Mouse (Mus musculus): ENCODE measurements around the gene Obsl1. TPM values are rescaled to one million over a fixed set of nuclear protein-coding genes. Genes with fewer than 3 reads are reported as not detected.

Gene Obsl1
- polyA plus RNA-seq, 1 experiment from 2014 or later = 52.4 TPM

DNA sequence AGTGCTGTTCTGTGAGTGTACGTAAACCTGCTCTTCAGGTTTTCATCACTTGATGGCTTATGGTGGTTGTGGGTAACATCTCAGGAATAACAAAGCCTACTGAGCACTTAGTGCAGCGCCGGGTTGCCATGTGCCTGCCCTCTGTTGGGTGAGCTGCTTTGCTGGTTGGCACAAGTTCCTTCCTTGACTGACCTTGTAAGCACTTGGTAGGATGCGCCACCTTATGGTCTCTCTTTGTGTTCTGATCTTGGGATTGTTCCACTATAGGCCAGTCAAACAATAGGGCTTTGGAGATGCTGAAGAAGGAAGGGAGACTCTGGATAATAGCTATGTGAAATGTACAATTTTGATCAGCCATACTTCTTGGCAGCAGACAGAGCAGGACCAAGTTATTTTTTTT, 24.3 kb upstream of the Obsl1 start:
- Histone ChIP-seq H3K4me2 (ENCODE audit: low read depth, low read length) (no peak overlapping the region), H3K4me1 (ENCODE audit: control insufficient read depth, insufficient read depth, low read length) (no peaks in the 10 kb centered on the region), H3K36me3 (replicated peaks; ENCODE audit: control insufficient read depth, insufficient read depth, low read depth, low read length) (peaks cover 3% of the 10 kb centered on the region), H3K27me3 (ENCODE audit: control insufficient read depth, insufficient read depth, low read length) (no peaks in the 10 kb centered on the region), H3K4me3 (ENCODE audit: low read depth, low read length) (no peak overlapping the region), H3K9me3 (replicated peaks; ENCODE audit: control insufficient read depth, low read length) (no peaks in the 10 kb centered on the region), H3K9ac (replicated peaks; ENCODE audit: low read length) (no peak overlapping the region), H3K27ac (replicated peaks; ENCODE audit: low read depth, low read length) (no peak overlapping the region)
- DNase-seq (ENCODE audit: low spot score) = no peak
- no peak for ATAC-seq (replicated peaks; ENCODE audit: insufficient number of reproducible peaks, low FRiP score, low TSS enrichment, low read depth)
- 83% methylated on average over 4 of the region's 4 CpGs for WGBS

GRCm38 (mm10) chr1:75524679-75525078, 18.4 kb upstream of the Obsl1 start:
- DNase-seq (ENCODE audit: low spot score) = no peak

DNA sequence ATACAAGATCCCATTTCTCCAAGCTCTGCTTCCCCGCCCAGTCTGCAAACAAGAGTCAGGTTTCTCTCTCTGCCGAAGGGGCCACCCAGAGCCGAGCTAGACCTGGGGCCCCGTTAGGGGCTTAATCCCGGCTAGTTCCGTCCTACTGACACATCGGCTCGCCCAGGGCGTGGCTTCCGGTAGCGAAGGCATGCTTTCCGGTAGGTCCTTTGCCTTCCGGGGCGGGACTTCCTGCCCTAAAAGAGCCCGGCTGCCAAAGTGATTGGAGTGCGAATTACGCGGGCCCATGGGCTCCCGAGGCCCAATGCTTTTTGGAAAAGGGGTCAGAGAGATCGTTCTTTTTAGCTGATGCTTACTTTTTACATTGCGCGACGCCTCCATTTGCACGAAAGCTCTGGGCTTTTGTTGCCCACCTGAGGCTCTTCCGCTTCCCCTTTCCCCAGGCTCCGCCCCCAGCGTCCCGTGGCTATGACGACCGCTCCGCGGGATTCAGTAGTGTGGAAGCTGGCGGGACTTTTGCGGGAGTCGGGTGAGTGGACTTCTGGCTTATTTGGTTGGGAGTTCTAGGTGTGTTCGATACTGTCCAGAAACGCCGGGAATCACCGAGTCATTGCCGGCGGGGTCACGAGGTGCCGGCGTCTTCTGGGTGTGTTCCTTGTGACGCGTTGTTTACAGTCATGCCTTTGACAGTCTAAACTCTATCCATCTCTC, 15.2 kb upstream of the Obsl1 start, which contains the start of gene Stk11ip:
Stk11ip (plus strand) TSS at position 209 of the 711 bp plus-strand sequence.
- Histone ChIP-seq H3K4me3 (ENCODE audit: low read depth, low read length) (peak within 1 kb of the TSS; percentile 59), H3K36me3 (replicated peaks; ENCODE audit: control insufficient read depth, insufficient read depth, low read depth, low read length) (no peaks in the 10 kb centered on the region), H3K4me2 (ENCODE audit: low read depth, low read length) (peak within 1 kb of the TSS; percentile 55), H3K9ac (replicated peaks; ENCODE audit: low read length) (peak within 1 kb of the TSS; percentile 64), H3K27ac (replicated peaks; ENCODE audit: low read depth, low read length) (peak within 1 kb of the TSS; percentile 89), H3K4me1 (ENCODE audit: control insufficient read depth, insufficient read depth, low read length) (no peaks in the 10 kb centered on the region), H3K9me3 (replicated peaks; ENCODE audit: control insufficient read depth, low read length) (no peaks in the 10 kb centered on the region), H3K27me3 (ENCODE audit: control insufficient read depth, insufficient read depth, low read length) (no peaks in the 10 kb centered on the region)
- ATAC-seq (replicated peaks; ENCODE audit: insufficient number of reproducible peaks, low FRiP score, low TSS enrichment, low read depth) (peak; percentile 97), DNase-seq (ENCODE audit: low spot score) (peak; percentile 99)
- WGBS = under 1% methylated on average over 46 of the region's 46 CpGs

More at GRCm38 (mm10) chr1:75524679-75525078, 18.4 kb upstream of the Obsl1 start:
- no peak for ATAC-seq (replicated peaks; ENCODE audit: insufficient number of reproducible peaks, low FRiP score, low TSS enrichment, low read depth)
- Histone ChIP-seq H3K4me2 (ENCODE audit: low read depth, low read length) (no peak overlapping the region), H3K27me3 (ENCODE audit: control insufficient read depth, insufficient read depth, low read length) (no peaks in the 10 kb centered on the region), H3K4me3 (ENCODE audit: low read depth, low read length) (no peak overlapping the region), H3K9me3 (replicated peaks; ENCODE audit: control insufficient read depth, low read length) (no peaks in the 10 kb centered on the region), H3K36me3 (replicated peaks; ENCODE audit: control insufficient read depth, insufficient read depth, low read depth, low read length) (no peaks in the 10 kb centered on the region; the same call in 1 of the 2 replicates), H3K27ac (replicated peaks; ENCODE audit: low read depth, low read length) (no peak overlapping the region), H3K9ac (replicated peaks; ENCODE audit: low read length) (no peak overlapping the region), H3K4me1 (ENCODE audit: control insufficient read depth, insufficient read depth, low read length) (no peaks in the 10 kb centered on the region)
- 92% methylated on average over 7 of the region's 7 CpGs for WGBS

GRCm38 (mm10) chr1:75519576-75519975, 13.3 kb upstream of the Obsl1 start:
- Histone ChIP-seq H3K4me2 (ENCODE audit: low read depth, low read length) (no peak overlapping the region), H3K4me3 (ENCODE audit: low read depth, low read length) (no peak overlapping the region), H3K27ac (replicated peaks; ENCODE audit: low read depth, low read length) (no peak overlapping the region), H3K36me3 (replicated peaks; ENCODE audit: control insufficient read depth, insufficient read depth, low read depth, low read length) (no peaks in the 10 kb centered on the region), H3K9ac (replicated peaks; ENCODE audit: low read length) (no peak overlapping the region), H3K4me1 (ENCODE audit: control insufficient read depth, insufficient read depth, low read length) (no peaks in the 10 kb centered on the region), H3K9me3 (replicated peaks; ENCODE audit: control insufficient read depth, low read length) (no peaks in the 10 kb centered on the region), H3K27me3 (ENCODE audit: control insufficient read depth, insufficient read depth, low read length) (no peaks in the 10 kb centered on the region)
- ATAC-seq (replicated peaks; ENCODE audit: insufficient number of reproducible peaks, low FRiP score, low TSS enrichment, low read depth) = no peak
- WGBS = 89% methylated on average over 5 of the region's 5 CpGs
- DNase-seq (ENCODE audit: low spot score) = no peak

DNA sequence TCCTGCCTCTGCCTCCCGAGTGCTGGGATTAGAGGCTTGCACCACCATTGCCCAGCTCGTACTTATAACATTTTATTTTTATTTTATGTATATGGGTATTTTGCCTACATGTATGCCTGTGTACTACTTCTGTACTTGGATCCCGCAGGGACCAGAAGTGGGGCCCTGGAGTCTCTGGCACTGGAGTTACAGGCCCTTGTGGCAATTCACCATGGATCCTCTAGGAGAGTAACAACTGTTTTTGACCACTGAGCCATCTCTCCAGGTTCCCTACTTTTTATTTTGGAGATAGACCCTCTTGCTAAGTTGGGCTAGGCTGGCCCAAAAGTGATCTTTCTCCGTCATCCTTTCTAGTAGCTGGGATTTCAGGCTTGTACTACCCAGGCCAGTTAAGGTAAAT, 12.2 kb upstream of the Obsl1 start:
- Histone ChIP-seq H3K4me2 (ENCODE audit: low read depth, low read length) (no peak overlapping the region), H3K36me3 (replicated peaks; ENCODE audit: control insufficient read depth, insufficient read depth, low read depth, low read length) (no peaks in the 10 kb centered on the region), H3K9me3 (replicated peaks; ENCODE audit: control insufficient read depth, low read length) (no peaks in the 10 kb centered on the region), H3K4me3 (ENCODE audit: low read depth, low read length) (no peak overlapping the region), H3K27me3 (ENCODE audit: control insufficient read depth, insufficient read depth, low read length) (no peaks in the 10 kb centered on the region), H3K4me1 (ENCODE audit: control insufficient read depth, insufficient read depth, low read length) (no peaks in the 10 kb centered on the region), H3K9ac (replicated peaks; ENCODE audit: low read length) (no peak overlapping the region), H3K27ac (replicated peaks; ENCODE audit: low read depth, low read length) (no peak overlapping the region)
- 88% methylated on average over 4 of the region's 4 CpGs for WGBS
- DNase-seq (ENCODE audit: low spot score) (no peak), ATAC-seq (replicated peaks; ENCODE audit: insufficient number of reproducible peaks, low FRiP score, low TSS enrichment, low read depth) (no peak)

DNA sequence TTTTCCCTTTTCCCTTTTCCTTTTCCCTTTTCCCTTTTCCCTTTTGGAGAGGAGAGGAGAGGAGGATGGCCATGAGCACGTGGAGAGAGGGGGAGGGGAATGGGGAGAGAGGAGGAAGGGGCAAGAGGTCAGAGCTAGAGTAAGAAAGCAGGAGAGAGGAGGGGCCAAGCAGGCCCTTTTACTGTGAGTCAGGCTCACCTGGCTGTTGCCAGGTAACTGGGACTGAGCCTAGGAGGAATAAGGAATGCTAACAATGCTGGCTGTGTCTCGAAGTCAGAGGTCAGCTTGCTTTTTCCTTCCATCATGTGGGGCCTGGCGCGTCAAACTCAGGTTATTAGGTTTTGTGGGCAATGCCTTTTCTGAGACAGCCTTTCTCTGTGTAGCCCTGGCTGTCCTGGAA, 11.7 kb upstream of the Obsl1 start:
- Histone ChIP-seq H3K9ac (replicated peaks; ENCODE audit: low read length) (no peak overlapping the region), H3K9me3 (replicated peaks; ENCODE audit: control insufficient read depth, low read length) (no peaks in the 10 kb centered on the region), H3K27ac (replicated peaks; ENCODE audit: low read depth, low read length) (no peak overlapping the region), H3K4me2 (ENCODE audit: low read depth, low read length) (no peak overlapping the region), H3K4me3 (ENCODE audit: low read depth, low read length) (no peak overlapping the region), H3K36me3 (replicated peaks; ENCODE audit: control insufficient read depth, insufficient read depth, low read depth, low read length) (no peaks in the 10 kb centered on the region), H3K27me3 (ENCODE audit: control insufficient read depth, insufficient read depth, low read length) (no peaks in the 10 kb centered on the region), H3K4me1 (ENCODE audit: control insufficient read depth, insufficient read depth, low read length) (no peaks in the 10 kb centered on the region)
- ATAC-seq (replicated peaks; ENCODE audit: insufficient number of reproducible peaks, low FRiP score, low TSS enrichment, low read depth) (no peak), DNase-seq (ENCODE audit: low spot score) (peak; percentile 12)
- 48% methylated on average over 4 of the region's 4 CpGs for WGBS

DNA sequence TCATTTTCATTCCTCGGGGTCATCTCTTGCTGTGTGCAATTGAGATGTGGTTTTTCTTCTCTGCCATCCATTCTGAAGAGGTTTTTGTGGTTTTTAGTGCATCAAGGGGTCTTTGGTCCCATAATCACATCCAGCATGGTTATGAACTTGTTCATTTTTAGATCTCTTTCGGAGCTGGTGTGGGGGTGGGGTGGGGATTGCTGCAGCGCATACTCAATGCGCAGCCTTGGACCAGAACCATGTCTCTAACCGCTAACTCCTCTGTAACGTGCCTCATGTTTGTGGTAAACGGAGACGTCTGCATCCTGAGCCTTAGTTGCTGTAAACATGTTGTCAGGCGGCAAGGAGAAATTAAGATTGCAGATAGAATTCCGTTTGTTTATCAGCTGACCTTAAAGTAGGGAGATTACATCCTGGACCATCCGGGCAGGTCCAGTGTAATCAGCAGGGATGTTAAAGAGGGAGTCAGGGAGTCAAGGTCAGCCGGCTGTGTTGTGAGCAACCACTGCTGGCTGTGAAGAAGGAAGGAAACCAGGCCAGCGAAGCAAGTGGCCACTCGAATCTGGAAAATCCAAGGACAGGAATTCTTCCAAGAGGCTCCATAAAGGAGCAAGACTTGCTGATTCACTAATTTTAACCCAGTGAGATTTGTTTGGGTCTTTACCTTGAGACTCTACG, 10.6 kb upstream of the Obsl1 start:
- 76% methylated on average over 15 of the region's 15 CpGs for WGBS
- Histone ChIP-seq H3K9ac (replicated peaks; ENCODE audit: low read length) (no peak overlapping the region), H3K4me1 (ENCODE audit: control insufficient read depth, insufficient read depth, low read length) (no peaks in the 10 kb centered on the region), H3K27me3 (ENCODE audit: control insufficient read depth, insufficient read depth, low read length) (no peaks in the 10 kb centered on the region), H3K9me3 (replicated peaks; ENCODE audit: control insufficient read depth, low read length) (no peaks in the 10 kb centered on the region), H3K27ac (replicated peaks; ENCODE audit: low read depth, low read length) (no peak overlapping the region), H3K4me3 (ENCODE audit: low read depth, low read length) (no peak overlapping the region), H3K4me2 (ENCODE audit: low read depth, low read length) (no peak overlapping the region), H3K36me3 (replicated peaks; ENCODE audit: control insufficient read depth, insufficient read depth, low read depth, low read length) (no peaks in the 10 kb centered on the region)
- DNase-seq (ENCODE audit: low spot score) = no peak
- ATAC-seq (replicated peaks; ENCODE audit: insufficient number of reproducible peaks, low FRiP score, low TSS enrichment, low read depth) = no peak

DNA sequence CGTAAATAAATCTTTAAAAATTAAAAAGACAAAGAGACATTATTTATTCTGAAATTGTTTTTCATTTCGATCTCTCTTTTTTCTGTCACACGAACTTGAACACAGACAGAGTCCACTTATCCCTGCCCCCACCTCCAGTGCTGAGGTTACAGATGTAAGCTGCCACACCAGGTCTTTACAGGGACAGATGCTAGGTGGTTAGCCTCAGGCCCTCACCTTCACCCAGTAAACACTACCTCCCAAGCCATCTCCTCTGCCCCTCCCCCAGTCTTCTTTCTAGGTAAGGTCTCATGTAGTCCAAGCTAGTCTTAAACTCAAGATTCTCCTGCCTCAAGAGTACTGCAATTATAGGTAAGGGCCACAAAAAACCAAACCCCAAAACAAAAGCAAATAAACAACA, 6.3 kb upstream of the Obsl1 start:
- H3K4me3 ChIP-seq (ENCODE audit: low read depth, low read length) = no peak overlapping the region
- no peak overlapping the region for H3K4me2 ChIP-seq (ENCODE audit: low read depth, low read length)
- ATAC-seq (replicated peaks; ENCODE audit: insufficient number of reproducible peaks, low FRiP score, low TSS enrichment, low read depth) = no peak
- no peaks in the 10 kb centered on the region for H3K4me1 ChIP-seq (ENCODE audit: control insufficient read depth, insufficient read depth, low read length)
- DNase-seq (ENCODE audit: low spot score) = no peak
- no peaks in the 10 kb centered on the region for H3K36me3 ChIP-seq (replicated peaks; ENCODE audit: control insufficient read depth, insufficient read depth, low read depth, low read length)
- H3K27ac ChIP-seq (replicated peaks; ENCODE audit: low read depth, low read length) = no peak overlapping the region
- no peaks in the 10 kb centered on the region for H3K9me3 ChIP-seq (replicated peaks; ENCODE audit: control insufficient read depth, low read length)
- H3K27me3 ChIP-seq (ENCODE audit: control insufficient read depth, insufficient read depth, low read length) = no peaks in the 10 kb centered on the region
- no peak overlapping the region for H3K9ac ChIP-seq (replicated peaks; ENCODE audit: low read length)
- WGBS = 93% methylated on average over 3 of the region's 3 CpGs

Data from embryonic facial prominence, embryonic 11.5 days (tissue).